Mouse (Mus musculus): ENCODE measurements around the gene Pllp.

DNA sequence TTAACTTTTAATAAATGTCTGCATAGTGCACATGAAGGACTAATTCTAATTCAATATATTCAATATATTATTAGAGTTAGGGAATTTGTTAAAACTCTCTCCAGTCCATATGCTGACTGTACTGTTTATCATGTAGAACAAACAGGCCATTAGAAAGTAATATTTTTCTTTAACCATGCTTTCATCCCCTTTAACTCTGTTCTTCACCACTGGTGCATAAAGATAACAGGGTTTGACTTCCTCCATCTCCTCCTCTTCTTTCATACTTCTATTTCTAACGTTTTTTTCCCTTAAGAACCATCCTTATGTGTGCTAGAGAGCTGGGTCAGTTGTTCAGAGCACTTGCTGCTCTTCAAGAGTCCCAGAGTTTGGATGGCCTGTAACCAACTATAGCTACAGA, 50.9 kb downstream of the Pllp start:
- TF ChIP-seq POLR2A (IDR thresholded peaks at IDR 0.05; ENCODE audit: insufficient read depth, low read depth, low read length) (no peak), CTCF (IDR thresholded peaks at IDR 0.05; ENCODE audit: insufficient read depth, low read depth, low read length) (no peak)
